Mouse (Mus musculus) layer of hippocampus, postnatal 10 days (tissue): ENCODE data around the gene Fhdc1. TPM values are rescaled to one million over a fixed set of nuclear protein-coding genes. Genes with fewer than 3 reads are reported as not detected.

Source experiments
- total RNA-seq, 2 experiments: library from RNA; stranded (reverse); gene quantifications; 2 replicates each; pipeline ENCODE4 v1.2.3; 2021

The Fhdc1 gene
- total RNA-seq, 2 experiments from 2014 or later, result 2.0 to 2.3 TPM

Other genes starting within 250 kb of the Fhdc1 start
- gene Trim2, start 173.6 kb downstream of the Fhdc1 start, total RNA-seq, result 100 to 1,000 TPM; 267 to 271 TPM
- gene Arfip1, start 102.2 kb upstream of the Fhdc1 start, total RNA-seq, result 10 to 100 TPM; 19.7 to 20.6 TPM
- gene Tigd4, start 113.1 kb upstream of the Fhdc1 start, total RNA-seq, result under 1 TPM; 0.14 to 0.16 TPM
- gene Tmem154, start 185.8 kb upstream of the Fhdc1 start, total RNA-seq, result 1 to 10 TPM in 1 of 2 experiments, under 1 TPM in 1; 0.96 to 1.2 TPM